Mouse (Mus musculus) MN1 (cell line): Measurements from ENCODE around the gene Pou2af1.

Experiments used
- DNase-seq: peaks from one replicate; pipeline ENCODE4 v3.0.0-alpha.2; 2016; ENCODE audit warnings: low spot score

The Pou2af1 gene

GRCm38 (mm10) chr9:51225636-51226166 lies 12.2 kb downstream of the Pou2af1 start:
- no peak for DNase-seq

DNA sequence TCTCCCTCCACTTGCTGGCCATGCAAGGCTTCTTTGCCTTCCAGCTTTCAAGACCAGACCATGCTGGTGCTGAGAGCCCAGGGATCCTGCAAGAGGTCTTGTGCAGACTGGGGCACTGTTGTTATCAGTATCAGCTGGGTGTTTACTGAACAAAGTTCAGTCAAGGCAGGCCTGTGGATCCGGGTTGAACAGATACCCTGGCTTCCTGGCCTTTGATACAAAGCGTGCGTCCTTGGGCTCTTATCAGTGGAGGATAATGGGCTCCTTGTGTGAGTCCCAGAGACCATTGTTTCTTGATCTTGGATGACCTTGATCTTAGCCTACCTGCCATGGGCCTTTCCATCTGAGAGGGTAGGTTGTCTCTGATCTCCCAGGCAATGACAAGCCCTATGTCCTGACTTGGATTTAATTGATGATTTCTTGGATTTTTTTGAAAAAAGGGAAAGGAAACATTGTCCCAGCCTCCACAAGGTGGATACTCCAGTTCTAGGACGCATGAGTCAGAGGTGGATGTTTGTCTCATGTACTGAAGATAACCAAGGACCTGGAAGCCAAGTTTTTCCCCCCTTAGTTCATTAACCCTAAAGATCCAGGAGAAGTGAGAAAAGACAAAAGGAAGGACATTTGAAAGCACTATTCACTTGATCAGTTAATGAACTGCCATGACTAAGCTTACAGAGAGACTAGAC lies 17.3 kb downstream of the Pou2af1 start:
- DNase-seq: no peak

DNA sequence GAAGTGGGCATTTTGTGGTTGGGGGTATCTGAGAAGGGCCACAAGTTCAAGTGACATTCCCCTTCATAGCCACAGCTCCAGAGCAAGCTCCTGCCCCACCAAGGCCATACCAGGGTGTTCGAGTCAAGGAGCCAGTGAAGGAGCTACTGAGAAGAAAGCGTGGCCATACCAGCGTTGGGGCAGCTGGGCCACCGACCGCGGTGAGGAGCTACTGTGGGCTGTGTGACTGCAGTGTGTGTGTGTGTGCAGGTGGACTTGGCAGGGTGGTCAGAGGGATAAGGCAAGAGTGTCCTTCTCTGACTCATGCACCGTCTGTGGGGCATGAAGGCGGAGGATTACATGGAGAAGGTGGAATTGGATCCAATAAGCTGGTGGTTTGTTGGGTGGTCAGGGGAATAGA lies 18.7 kb downstream of the Pou2af1 start:
- DNase-seq: no peak

GRCm38 (mm10) chr9:51238741-51239385 lies 25.4 kb downstream of the Pou2af1 start:
- DNase-seq: no peak

DNA sequence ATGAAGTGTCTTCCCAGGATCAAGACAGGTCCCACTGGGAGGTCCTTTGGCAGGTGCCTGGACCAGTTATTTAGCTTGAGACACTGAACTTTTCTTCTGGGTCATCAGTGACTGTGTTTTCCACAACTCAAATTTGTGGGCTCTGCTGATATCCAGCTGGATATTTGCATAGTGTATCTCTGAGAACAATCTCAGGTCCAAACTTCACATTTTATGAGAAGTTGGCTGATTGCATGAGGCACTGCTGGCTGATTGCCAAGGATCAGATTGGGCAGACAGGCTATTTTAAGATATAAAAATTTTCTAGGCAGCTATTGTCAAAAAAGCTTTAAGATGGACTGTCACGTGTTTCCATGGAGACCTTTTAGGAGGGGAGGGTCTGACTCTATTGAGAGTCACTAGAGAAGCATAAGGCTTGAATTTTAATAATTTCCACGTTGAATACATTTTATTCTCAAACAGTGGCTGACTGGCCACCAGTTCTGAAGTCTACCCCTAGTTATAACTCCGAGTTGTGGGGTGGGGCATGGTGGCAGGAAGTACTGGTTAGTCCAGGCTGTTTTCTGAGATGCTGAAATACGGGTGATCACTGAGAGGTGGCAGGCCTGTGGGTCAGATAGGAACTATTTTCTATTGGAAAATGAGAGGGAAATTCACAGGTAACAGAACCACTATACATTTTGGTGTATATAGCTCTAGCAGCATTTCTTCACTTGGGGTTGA lies 43.4 kb downstream of the Pou2af1 start:
- DNase-seq: no peak

GRCm38 (mm10) chr9:51258426-51258825 lies 44.9 kb downstream of the Pou2af1 start:
- no peak for DNase-seq

DNA sequence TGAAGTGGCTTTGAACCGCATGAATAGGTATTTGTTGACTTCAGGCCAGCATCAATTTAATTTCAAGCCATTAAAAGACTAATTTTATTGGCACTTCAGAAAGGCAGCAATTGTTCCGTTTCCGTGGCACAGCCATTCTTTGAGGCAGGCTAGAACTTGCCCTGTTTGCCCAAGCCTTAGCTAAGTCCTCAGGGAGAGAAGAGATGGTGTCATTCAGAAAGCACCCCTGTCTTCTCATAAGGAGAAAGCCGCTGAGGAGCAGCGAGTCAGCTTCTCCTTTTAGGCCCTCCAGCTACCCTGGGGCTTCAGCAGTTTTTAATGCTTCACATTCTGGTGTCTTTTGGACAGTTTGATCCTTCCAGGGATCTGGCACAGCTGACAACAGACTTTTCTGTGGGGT lies 55.3 kb downstream of the Pou2af1 start:
- DNase-seq: no peak

- no peak for DNase-seq
Measured at GRCm38 (mm10) chr9:51271073-51271472, 57.6 kb downstream of the Pou2af1 start.

DNA sequence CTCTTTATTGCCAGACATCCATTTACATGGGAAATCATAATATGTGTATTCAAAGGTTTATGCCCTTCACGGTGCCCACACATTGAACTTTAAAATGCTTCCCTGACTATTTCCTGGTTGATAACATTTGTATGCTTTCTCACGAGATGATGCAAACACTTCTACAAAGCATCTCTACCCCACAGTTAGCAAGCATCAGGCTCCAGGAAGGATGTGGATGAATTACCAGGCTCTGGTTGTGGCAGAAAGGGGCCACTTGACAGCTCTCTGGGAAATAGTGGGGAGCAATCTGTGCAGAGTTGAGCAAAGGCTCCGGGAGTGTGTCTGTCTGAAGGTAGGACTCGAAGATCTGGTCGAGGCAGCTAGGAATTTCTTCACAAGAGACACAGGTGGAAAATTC lies 58.6 kb downstream of the Pou2af1 start:
- DNase-seq: no peak

GRCm38 (mm10) chr9:51273581-51274154 lies 60.2 kb downstream of the Pou2af1 start:
- no peak for DNase-seq

GRCm38 (mm10) chr9:51274678-51275077 lies 61.2 kb downstream of the Pou2af1 start:
- no peak for DNase-seq

DNA sequence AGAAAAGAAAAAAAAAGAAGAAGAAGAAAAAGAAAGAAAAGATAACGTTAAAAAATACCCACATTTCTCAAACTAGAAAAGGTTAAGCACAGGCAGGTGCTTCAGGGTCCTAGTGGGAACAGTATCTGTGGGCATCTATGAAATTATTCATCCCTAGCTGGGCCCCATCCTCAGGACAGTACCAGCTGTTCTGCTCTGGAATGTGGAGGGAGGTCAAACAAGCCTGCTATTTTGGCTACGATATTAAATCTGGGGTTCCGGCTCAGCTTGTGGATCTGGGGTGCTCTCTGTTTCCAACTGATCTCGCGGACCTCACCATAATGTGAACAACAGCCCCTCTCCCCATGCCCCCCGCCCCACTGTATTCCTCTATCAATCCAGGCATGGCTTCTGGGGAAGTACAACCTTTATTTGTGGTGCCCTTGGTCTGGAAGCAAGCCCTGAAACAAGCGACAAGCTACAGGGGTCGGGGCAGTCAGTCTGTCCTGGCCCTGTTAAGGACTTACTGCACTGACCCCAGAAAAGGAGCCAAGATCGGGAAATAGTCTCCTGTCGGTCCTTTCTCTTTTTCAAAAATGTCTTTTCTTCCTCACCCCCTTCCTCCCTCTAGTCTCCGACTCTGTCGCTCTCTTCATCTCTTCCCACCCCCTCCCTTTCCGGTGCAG lies 64.5 kb downstream of the Pou2af1 start:
- DNase-seq: no peak

DNA sequence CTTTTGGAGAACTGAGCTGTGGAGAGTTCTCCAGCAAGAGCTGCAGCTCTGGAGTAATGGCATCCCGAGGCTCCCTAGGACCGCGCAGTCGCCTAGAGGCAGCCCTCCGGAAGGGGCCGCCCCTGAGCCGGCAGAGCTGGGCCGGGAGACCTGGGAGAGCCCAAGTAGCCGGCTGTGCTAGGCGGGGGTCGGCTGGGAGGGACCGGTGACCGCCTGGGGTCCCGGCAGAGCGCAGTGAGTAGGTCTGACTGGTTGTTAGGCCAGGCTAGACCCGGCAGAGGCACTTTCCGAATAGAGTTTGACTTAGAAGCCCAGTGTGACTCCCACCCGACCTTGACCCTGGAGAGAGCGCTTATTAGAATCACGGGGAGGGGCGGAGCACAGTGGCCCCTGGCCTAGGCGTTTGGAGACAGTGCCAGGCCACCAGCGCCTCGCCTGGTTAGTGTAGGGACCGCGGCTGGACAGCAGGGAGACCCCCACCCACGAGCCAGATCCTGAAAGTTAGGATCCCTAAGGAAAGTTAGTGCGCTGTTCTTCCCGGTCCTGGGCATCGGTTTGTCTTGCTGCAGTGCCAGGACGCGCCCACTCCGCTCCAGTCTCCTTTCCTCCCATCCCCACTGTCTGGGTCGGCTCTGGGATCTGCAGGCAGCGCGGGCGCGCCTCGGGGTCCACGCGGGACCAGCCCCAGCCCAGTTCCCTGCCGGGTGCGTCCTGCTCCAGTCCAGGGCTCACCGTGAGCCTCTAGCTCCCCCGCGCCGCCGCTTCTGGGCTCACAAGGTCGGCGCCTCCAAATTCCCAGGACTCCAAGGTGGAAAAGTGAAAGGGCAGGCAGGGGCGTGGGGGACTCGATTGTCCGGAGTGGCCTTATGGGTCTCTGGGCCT lies 65.2 kb downstream of the Pou2af1 start, which contains the start of gene Colca2:
Colca2 (minus strand) TSS at position 70 of the 882 bp plus-strand sequence.
- DNase-seq: no peak

- DNase-seq: no peak
Measured at GRCm38 (mm10) chr9:51286079-51286478, 72.6 kb downstream of the Pou2af1 start.
